Mouse (Mus musculus) urinary bladder, postnatal 25 days (tissue): ENCODE measurements at regions not wholly inside any gene's neighbourhood (a gene's known extent, or its start where the extent isn't known, plus 50 kb on each side); places are given as distances from the start of the nearest gene placed in this dataset.

Source experiments
- DNase-seq: peaks from one replicate; pipeline ENCODE4 v3.0.0; 2022; ENCODE audit warnings: low spot score

- DNase-seq: no peak
Observed at GRCm38 (mm10) chr15:40388806-40389205, 254.6 kb downstream of the 9330182O14Rik start.

GRCm38 (mm10) chr15:40435156-40435555 lies 301.0 kb downstream of the 9330182O14Rik start:
- DNase-seq: no peak

- DNase-seq: no peak
Observed at GRCm38 (mm10) chr15:40436688-40437087, 302.5 kb downstream of the 9330182O14Rik start.

DNA sequence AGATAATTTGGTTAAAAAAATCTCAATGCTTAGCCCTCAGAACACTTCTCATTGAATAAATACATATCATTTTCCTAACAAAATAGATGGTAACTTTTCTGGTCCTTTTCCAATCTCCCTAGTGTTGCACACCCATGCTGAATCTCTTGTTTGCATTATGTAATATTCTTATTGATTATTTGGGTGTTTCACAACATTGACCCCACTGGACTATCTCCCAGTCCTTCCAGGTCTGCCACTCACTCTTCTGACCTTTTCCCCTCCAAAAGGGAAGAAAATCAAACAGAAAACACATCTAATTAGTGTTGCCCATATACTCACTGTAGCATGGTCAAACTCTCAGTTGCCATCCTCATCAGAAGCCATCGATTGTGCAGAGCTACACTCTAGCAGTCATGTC lies 305.7 kb downstream of the 9330182O14Rik start:
- DNase-seq: no peak

GRCm38 (mm10) chr15:40448623-40449022 lies 314.5 kb downstream of the 9330182O14Rik start:
- DNase-seq: no peak

- no peak for DNase-seq
Observed at GRCm38 (mm10) chr15:40453235-40453634, 319.1 kb downstream of the 9330182O14Rik start.

GRCm38 (mm10) chr15:40475659-40476355 lies 341.6 kb downstream of the 9330182O14Rik start:
- DNase-seq: peak; percentile 29

GRCm38 (mm10) chr15:40480386-40480785 lies 346.2 kb downstream of the 9330182O14Rik start:
- no peak for DNase-seq

- no peak for DNase-seq
Observed at GRCm38 (mm10) chr15:40481239-40481638, 347.1 kb downstream of the 9330182O14Rik start.

GRCm38 (mm10) chr15:40485997-40486396 lies 351.8 kb downstream of the 9330182O14Rik start:
- no peak for DNase-seq

GRCm38 (mm10) chr15:40501180-40502125 lies 367.3 kb downstream of the 9330182O14Rik start:
- no peak for DNase-seq

DNA sequence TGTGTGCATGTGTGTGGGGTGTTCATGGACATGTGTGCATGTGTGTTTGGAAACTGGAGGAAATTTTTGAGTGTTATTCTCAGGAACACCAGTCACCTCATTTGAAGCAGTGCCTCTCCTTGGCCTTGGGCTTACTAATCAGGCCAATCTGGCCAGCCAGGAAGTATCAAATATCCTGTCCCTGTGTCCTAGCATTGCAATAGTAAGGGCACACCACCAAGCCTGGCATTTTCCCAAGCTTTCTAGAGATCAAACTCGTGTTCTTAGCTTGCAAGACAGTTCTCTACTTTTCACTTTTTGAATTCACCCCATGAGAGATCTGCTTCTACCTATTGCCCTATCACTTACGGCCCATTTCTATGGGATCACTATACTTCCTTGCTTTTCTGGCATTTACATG lies 376.7 kb downstream of the 9330182O14Rik start:
- DNase-seq: no peak

DNA sequence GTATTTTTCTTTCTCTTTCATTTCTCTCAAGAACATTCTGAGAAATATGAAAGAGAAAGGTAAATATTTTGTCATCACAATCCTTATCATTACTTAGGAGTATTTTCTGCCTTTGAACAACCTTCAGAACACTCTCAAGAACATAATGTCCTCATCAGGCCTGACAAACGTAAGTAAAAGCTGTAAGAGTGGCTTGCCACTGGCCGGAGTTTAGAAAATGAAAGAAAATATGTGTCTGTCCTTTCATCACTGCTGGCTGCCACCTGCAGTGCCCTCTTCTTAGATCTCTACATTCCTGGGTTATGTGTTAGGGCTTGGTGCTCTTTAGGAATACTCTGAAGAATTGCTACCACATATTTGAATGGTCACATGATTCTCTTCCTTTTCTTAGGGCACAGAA lies 390.2 kb downstream of the 9330182O14Rik start:
- DNase-seq: no peak

DNA sequence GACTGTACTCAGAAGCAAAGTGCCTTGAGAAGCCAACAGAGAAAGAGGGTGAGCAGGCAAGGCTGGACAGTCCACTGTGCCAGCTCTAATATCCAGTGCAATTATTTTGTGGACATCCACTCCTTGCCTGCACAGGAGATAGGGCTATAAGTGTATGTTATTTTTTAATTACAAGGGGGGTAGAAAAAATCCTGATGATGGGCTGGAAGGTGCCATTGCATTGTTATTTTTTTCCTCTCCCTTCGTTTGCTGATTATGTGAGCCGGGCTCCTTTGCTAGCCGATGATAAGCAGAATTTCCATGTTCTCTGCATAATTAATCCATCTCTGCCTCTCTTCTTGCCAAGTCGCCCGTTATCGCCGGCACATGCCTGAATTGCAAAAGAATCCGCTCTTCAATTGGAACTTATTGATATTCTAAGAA lies 399.3 kb downstream of the 9330182O14Rik start:
- DNase-seq: no peak

- DNase-seq: no peak
Observed at GRCm38 (mm10) chr15:40561661-40562060, 427.5 kb downstream of the 9330182O14Rik start.

DNA sequence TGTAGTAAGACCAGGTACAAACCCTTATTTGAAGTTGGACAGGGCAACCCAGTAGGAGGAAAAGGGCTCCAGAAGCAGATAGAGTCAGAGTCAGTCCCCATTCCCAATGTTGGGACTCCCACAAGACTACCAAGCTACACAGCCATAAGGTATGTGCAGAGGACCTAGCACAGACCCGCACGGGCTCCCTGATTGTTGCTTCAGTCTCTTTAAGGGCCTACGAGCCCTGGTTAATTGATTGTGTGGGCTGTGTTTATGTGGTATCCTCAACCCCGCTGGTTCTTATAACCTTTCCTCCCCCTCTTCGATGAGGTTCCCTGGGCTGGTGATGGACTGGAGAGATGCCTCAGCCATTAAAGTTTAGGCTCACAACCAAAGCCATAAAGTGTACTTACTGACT lies 431.6 kb downstream of the 9330182O14Rik start:
- no peak for DNase-seq

GRCm38 (mm10) chr15:40566481-40566880 lies 432.3 kb downstream of the 9330182O14Rik start:
- no peak for DNase-seq

- DNase-seq: no peak
Observed at GRCm38 (mm10) chr15:40568701-40569100, 434.5 kb downstream of the 9330182O14Rik start.
